Mouse (Mus musculus): ENCODE data around the gene P2ry12.

The P2ry12 gene

GRCm38 (mm10) chr3:59185662-59186061 is 77.0 kb downstream of the P2ry12 start:
- no peak for DNase-seq (ENCODE audit: low read depth, low spot score)

DNA sequence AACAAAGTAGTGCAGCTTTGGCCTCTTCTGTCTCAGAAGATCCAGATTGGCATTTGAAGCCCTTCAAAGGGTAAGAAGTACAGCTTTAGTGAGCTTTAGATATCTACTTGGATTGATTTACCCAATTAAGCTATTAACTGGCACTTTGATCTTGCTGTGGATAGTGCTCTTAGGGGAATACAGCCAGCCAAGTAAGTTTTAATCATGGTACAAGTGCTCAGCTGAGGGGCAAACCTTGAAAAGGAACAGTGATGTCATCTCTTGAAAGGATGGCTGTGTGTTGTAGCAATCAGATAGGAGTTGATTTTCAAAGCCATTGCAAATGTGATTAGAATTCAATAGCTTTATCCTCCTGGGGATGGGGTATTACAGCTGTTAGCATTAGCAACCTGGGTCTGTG is 80.5 kb downstream of the P2ry12 start:
- DNase-seq (ENCODE audit: low read depth, low spot score) = no peak

- DNase-seq (ENCODE audit: low read depth, low spot score) = no peak
Measured at GRCm38 (mm10) chr3:59181134-59181533, 81.5 kb downstream of the P2ry12 start.

DNA sequence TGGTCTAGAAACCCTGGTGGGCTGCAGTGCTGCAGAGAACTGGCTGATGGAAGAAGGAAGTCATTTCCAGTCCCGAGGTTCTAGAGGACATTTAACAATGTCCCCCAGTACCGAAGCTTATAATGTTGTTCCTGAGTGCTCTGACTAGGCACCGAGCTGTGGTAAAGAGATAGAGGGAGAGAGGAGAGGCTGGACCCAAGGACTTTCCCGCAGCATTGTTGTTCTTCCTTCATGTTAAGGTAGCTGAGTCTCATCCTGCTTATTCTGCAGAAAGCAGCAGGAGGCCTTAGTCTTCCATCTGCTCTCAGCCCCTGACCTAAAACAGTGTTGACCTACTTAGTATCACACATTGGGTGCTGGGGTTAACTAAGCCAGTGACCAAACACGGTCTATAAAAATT is 85.8 kb downstream of the P2ry12 start:
- DNase-seq (ENCODE audit: low read depth, low spot score) = no peak

GRCm38 (mm10) chr3:59175234-59175633 is 87.4 kb downstream of the P2ry12 start:
- DNase-seq (ENCODE audit: low read depth, low spot score) = peak; percentile 7

- DNase-seq (ENCODE audit: low read depth, low spot score) = no peak
Measured at GRCm38 (mm10) chr3:59174426-59175154, 88.1 kb downstream of the P2ry12 start.

GRCm38 (mm10) chr3:59169921-59170627 is 92.6 kb downstream of the P2ry12 start:
- DNase-seq (ENCODE audit: low read depth, low spot score) = no peak

GRCm38 (mm10) chr3:59169215-59169614 is 93.5 kb downstream of the P2ry12 start:
- DNase-seq (ENCODE audit: low read depth, low spot score) = no peak

DNA sequence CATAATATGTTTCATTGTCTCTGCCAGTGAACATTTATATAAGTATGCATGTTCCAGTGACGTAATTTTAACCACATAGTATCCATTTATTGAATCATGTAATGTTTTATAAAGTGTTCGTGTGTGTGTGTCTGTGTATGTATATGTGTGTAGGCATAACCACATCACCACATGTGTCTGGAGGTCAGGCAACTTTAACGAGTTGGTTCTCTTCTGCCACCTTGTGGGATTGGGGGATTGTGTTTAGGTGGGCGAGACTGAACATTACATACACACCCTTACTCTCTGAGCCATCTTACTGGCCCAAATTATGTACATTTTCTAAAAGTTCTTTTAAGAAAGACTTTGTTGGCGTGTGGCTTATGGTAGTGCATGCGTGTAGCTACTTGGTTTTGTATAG is 94.2 kb downstream of the P2ry12 start:
- no peak for DNase-seq (ENCODE audit: low read depth, low spot score)

DNA sequence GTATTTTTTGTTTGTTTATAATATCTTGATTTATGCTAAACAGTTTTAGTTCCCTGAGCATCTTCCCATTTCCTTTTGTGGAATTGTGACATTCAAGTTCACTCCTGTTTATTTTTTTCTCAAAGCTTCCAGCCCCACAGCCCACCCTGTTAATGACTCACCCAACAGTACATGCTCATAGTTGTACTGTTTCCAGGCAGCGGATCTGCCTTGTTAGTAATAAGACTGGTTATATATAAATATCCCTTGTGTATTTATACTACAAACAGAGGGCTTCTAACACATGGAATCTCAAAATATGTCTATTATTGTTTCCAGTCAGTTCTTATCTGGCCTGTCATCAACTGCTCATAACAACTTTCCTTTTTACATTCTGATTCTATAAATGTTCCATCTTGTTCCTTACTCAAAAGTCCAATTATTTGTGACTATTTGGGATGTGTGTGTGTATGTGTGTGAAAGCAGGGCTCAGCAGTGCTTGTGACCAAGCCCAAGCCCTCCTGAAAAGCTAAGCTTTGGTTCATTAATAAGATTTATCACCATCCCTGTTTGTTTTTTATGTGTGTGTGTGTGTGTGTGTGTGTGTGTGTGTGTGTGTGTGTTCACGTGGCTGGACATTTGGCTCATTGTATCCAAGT is 95.1 kb downstream of the P2ry12 start:
- no peak for DNase-seq (ENCODE audit: low read depth, low spot score)
